8 mouse cellular contexts compared by ENCODE assay signal in genomic region chr2:143889860-143890433, GRCm38 (mm10). TPM values are rescaled to one million over a fixed set of nuclear protein-coding genes. Genes with fewer than 3 reads are reported as not detected.
A peak's percentile ranks its signal among the peaks of the same experiment; 100 is the strongest.
DNase-seq lines count a peak whose midpoint lies in the region.
"Had no signal": no experiment of that assay in that cellular context is flagged by ENCODE, and none has a peak within 500 bp of the region (broad histone marks: within the 10 kb centered on the region; RNA-seq: fewer than 3 reads in every experiment).

No protein-coding gene starts in this region.

- no peaks in the 10 kb centered on the region for H3K36me3 ChIP-seq in limb, embryonic 10.5 days

- no peaks in the 10 kb centered on the region for H3K27me3 ChIP-seq in limb, embryonic 10.5 days (ENCODE audit: low read depth, poor library complexity, severe bottlenecking)
- H3K27me3 ChIP-seq: Patski had no signal

- H3K4me1 ChIP-seq in limb, embryonic 10.5 days: no peaks in the 10 kb centered on the region

- H3K4me3 ChIP-seq in limb, embryonic 10.5 days: no peak overlapping the region

- peak; percentile 24 for DNase-seq in embryo, embryonic 10.5 days (ENCODE audit: low spot score)
- peak; percentile 91 for DNase-seq in gonadal fat pad, adult 2 months (ENCODE audit: low read depth)
- DNase-seq in limb, embryonic 10.5 days (ENCODE audit: low spot score): peak; percentile 47
- DNase-seq in lung, postnatal 25 days (ENCODE audit: low spot score): peak; percentile 82
- no peak for DNase-seq in left cerebral cortex, postnatal 36 days (ENCODE audit: low spot score in 2 of 2)
- no peak for DNase-seq in frontal cortex, postnatal 14 days (ENCODE audit: low spot score in 2 of 2)
- DNase-seq in right cerebral cortex, adult 18-20 months: no peak

- 57% methylated on average over 12 of the region's 12 CpGs for WGBS in limb, embryonic 10.5 days

- no peaks in the 10 kb centered on the region for H3K9me3 ChIP-seq in limb, embryonic 10.5 days (replicated peaks)

- intact Hi-C loops in left cerebral cortex, postnatal 36 days (cut with DNase I): no loop called here

- H3K27ac ChIP-seq in limb, embryonic 10.5 days: no peak overlapping the region

RNA-seq across cellular contexts. Expression of gene Dstn, which starts 25.2 kb away (rescaled TPM):
- polyA plus RNA-seq in gonadal fat pad, adult 2 months (2012; rRNA removed): 64.9 and 89.9 TPM in 2 replicates
- polyA plus RNA-seq in limb, embryonic 10.5 days (2016; fragmentation: Nextera tagmentation; extraction: Ambion mirVana): 289 and 311 TPM in 2 replicates
- 100 to 1,000 TPM; 161 to 182 TPM for total RNA-seq in left cerebral cortex, postnatal 36 days (2021)

RNA-seq across cellular contexts. Expression of gene Bfsp1, which starts 27.0 kb away (rescaled TPM):
- 0.95 and 1.2 TPM in 2 replicates for polyA plus RNA-seq in gonadal fat pad, adult 2 months (2012; rRNA removed)
- polyA plus RNA-seq in limb, embryonic 10.5 days (2016; fragmentation: Nextera tagmentation; extraction: Ambion mirVana): 0.95 and 1.1 TPM in 2 replicates
- 1 to 10 TPM in 1 of 2 experiments, under 1 TPM in 1; 0.66 to 1.0 TPM for total RNA-seq in left cerebral cortex, postnatal 36 days (2021)

Comparison
In these comparisons a context has a peak if more than half of its experiments do, and no peak if none do; other contexts are left out.
1. DNase-seq: peak in embryo, embryonic 10.5 days (single experiment), gonadal fat pad, adult 2 months (single experiment), limb, embryonic 10.5 days (single experiment) and lung, postnatal 25 days (single experiment); none in left cerebral cortex, postnatal 36 days (0 of 2), frontal cortex, postnatal 14 days (0 of 2) and right cerebral cortex, adult 18-20 months (single experiment).